14 mouse cellular contexts compared by ENCODE assay signal in genomic region chr8:31370137-31371010, GRCm38 (mm10).
DNase-seq lines count a peak whose midpoint lies in the region; ATAC-seq and TF ChIP-seq lines count a peak whose summit lies in the region.
"Had no signal": no experiment of that assay in that cellular context is flagged by ENCODE, and none has a peak within 500 bp of the region (broad histone marks: within the 10 kb centered on the region; RNA-seq: fewer than 3 reads in every experiment).

No protein-coding gene starts in this region.

- no peaks in the 10 kb centered on the region for H3K27me3 ChIP-seq in embryonic facial prominence, embryonic 11.5 days (ENCODE audit: control insufficient read depth, insufficient read depth, low read length)
- H3K27me3 ChIP-seq in embryonic facial prominence, embryonic 10.5 days (replicated peaks; ENCODE audit: low read depth, poor library complexity, severe bottlenecking), result no peaks in the 10 kb centered on the region
- H3K27me3 ChIP-seq in hindbrain, embryonic 14.5 days (ENCODE audit: control insufficient read depth, insufficient read depth, low read length), result no peaks in the 10 kb centered on the region
- no peaks in the 10 kb centered on the region for H3K27me3 ChIP-seq in neural tube, embryonic 14.5 days (ENCODE audit: control insufficient read depth, insufficient read depth, low read length)
- H3K27me3 ChIP-seq: limb, embryonic 15.5 days had no signal

- H3K4me2 ChIP-seq in embryonic facial prominence, embryonic 11.5 days (ENCODE audit: low read depth, low read length), result no peak overlapping the region
- H3K4me2 ChIP-seq in hindbrain, embryonic 14.5 days (replicated peaks), result no peak overlapping the region
- no peak overlapping the region for H3K4me2 ChIP-seq in neural tube, embryonic 14.5 days (ENCODE audit: low read depth, low read length)
- H3K4me2 ChIP-seq: limb, embryonic 15.5 days had no signal

- H3K4me1 ChIP-seq in embryonic facial prominence, embryonic 11.5 days (ENCODE audit: control insufficient read depth, insufficient read depth, low read length), result no peaks in the 10 kb centered on the region
- peaks cover 12% of the 10 kb centered on the region; the same call in 1 of the 2 replicates for H3K4me1 ChIP-seq in embryonic facial prominence, embryonic 10.5 days
- H3K4me1 ChIP-seq in hindbrain, embryonic 14.5 days (replicated peaks; ENCODE audit: control insufficient read depth, insufficient read depth, low read length), result 0 out of 2 replicates have a peak, but pooled peaks cover 4% of the 10 kb centered on the region
- H3K4me1 ChIP-seq in neural tube, embryonic 14.5 days (ENCODE audit: control insufficient read depth, insufficient read depth, low read length), result 0 out of 2 replicates have a peak, but pooled peaks cover 2% of the 10 kb centered on the region
- H3K4me1 ChIP-seq: limb, embryonic 15.5 days had no signal

- 0 out of 2 replicates have a peak, but pooled peaks have one; percentile 19 for TF ChIP-seq CTCF in layer of hippocampus, adult 2 months (conservative IDR thresholded peaks at IDR 0.05)

- DNase-seq in embryonic facial prominence, embryonic 11.5 days (ENCODE audit: low spot score), result peak; percentile 20
- DNase-seq in embryonic facial prominence, embryonic 10.5 days (ENCODE audit: low spot score), result no peak
- no peak for DNase-seq in layer of hippocampus, adult 2 months (ENCODE audit: low spot score in 2 of 2)
- DNase-seq in layer of hippocampus, adult 11-12 months (ENCODE audit: low spot score), result no peak
- DNase-seq in hindbrain, embryonic 14.5 days (ENCODE audit: low spot score), result no peak
- DNase-seq in cerebellum, adult 8-10 months, result no peak
- DNase-seq in kidney, postnatal 14 days, result no peak
- DNase-seq: cerebellum, adult 9-10 months; heart, postnatal 14 days; kidney, adult 2 months; layer of hippocampus, adult 9-11 months; lung, postnatal 10 days had no signal

- 43% methylated on average over 3 of the region's 3 CpGs for WGBS in embryonic facial prominence, embryonic 11.5 days
- 56% methylated on average over 3 of the region's 3 CpGs for WGBS in embryonic facial prominence, embryonic 10.5 days
- WGBS in hindbrain, embryonic 14.5 days, result 44% methylated on average over 3 of the region's 3 CpGs
- WGBS in neural tube, embryonic 14.5 days, result 27% methylated on average over 3 of the region's 3 CpGs

- no peaks in the 10 kb centered on the region for H3K36me3 ChIP-seq in embryonic facial prominence, embryonic 11.5 days (replicated peaks; ENCODE audit: control insufficient read depth, insufficient read depth, low read depth, low read length)
- no peaks in the 10 kb centered on the region for H3K36me3 ChIP-seq in embryonic facial prominence, embryonic 10.5 days (replicated peaks)
- no peaks in the 10 kb centered on the region for H3K36me3 ChIP-seq in hindbrain, embryonic 14.5 days (replicated peaks; ENCODE audit: control insufficient read depth, insufficient read depth)
- H3K36me3 ChIP-seq in neural tube, embryonic 14.5 days (ENCODE audit: control insufficient read depth, insufficient read depth, low read length), result no peaks in the 10 kb centered on the region
- H3K36me3 ChIP-seq: limb, embryonic 15.5 days had no signal

- ATAC-seq in embryonic facial prominence, embryonic 11.5 days (replicated peaks; ENCODE audit: insufficient number of reproducible peaks, low FRiP score, low TSS enrichment, low read depth), result no peak
- ATAC-seq in hindbrain, embryonic 14.5 days (ENCODE audit: low FRiP score), result peak; percentile 79; the same call in 1 of the 2 replicates
- ATAC-seq in neural tube, embryonic 14.5 days (ENCODE audit: low read depth), result peak; percentile 81

- H3K27ac ChIP-seq in embryonic facial prominence, embryonic 11.5 days (replicated peaks; ENCODE audit: low read depth, low read length), result no peak overlapping the region
- H3K27ac ChIP-seq in embryonic facial prominence, embryonic 10.5 days (replicated peaks), result no peak overlapping the region
- H3K27ac ChIP-seq in layer of hippocampus, adult 2 months, result no peak overlapping the region
- H3K27ac ChIP-seq in hindbrain, embryonic 14.5 days, result no peak overlapping the region
- no peak overlapping the region for H3K27ac ChIP-seq in neural tube, embryonic 14.5 days (ENCODE audit: low read depth, low read length)
- H3K27ac ChIP-seq: limb, embryonic 15.5 days had no signal

- no peak overlapping the region for H3K9ac ChIP-seq in embryonic facial prominence, embryonic 11.5 days (replicated peaks; ENCODE audit: low read length)
- no peak overlapping the region for H3K9ac ChIP-seq in hindbrain, embryonic 14.5 days
- H3K9ac ChIP-seq in neural tube, embryonic 14.5 days (replicated peaks; ENCODE audit: low read depth, low read length), result no peak overlapping the region
- H3K9ac ChIP-seq: limb, embryonic 15.5 days had no signal

- no peaks in the 10 kb centered on the region for H3K9me3 ChIP-seq in embryonic facial prominence, embryonic 11.5 days (replicated peaks; ENCODE audit: control insufficient read depth, low read length)
- no peaks in the 10 kb centered on the region for H3K9me3 ChIP-seq in embryonic facial prominence, embryonic 10.5 days
- no peaks in the 10 kb centered on the region for H3K9me3 ChIP-seq in hindbrain, embryonic 14.5 days (ENCODE audit: control insufficient read depth, low read length)
- no peaks in the 10 kb centered on the region for H3K9me3 ChIP-seq in neural tube, embryonic 14.5 days (ENCODE audit: control insufficient read depth, low read length)
- H3K9me3 ChIP-seq: limb, embryonic 15.5 days had no signal

- no peak overlapping the region for H3K4me3 ChIP-seq in embryonic facial prominence, embryonic 11.5 days (ENCODE audit: low read depth, low read length)
- H3K4me3 ChIP-seq in embryonic facial prominence, embryonic 10.5 days, result no peak overlapping the region
- no peak overlapping the region for H3K4me3 ChIP-seq in layer of hippocampus, adult 2 months
- H3K4me3 ChIP-seq in hindbrain, embryonic 14.5 days (replicated peaks; ENCODE audit: low read length), result no peak overlapping the region
- H3K4me3 ChIP-seq in neural tube, embryonic 14.5 days (ENCODE audit: low read depth, low read length), result no peak overlapping the region
- H3K4me3 ChIP-seq: limb, embryonic 15.5 days had no signal
